Mouse (Mus musculus): ENCODE measurements around the gene C1qtnf7. TPM values are rescaled to one million over a fixed set of nuclear protein-coding genes. Genes with fewer than 3 reads are reported as not detected.
A peak's percentile ranks its signal among the peaks of the same experiment; 100 is the strongest.

Gene C1qtnf7
- total and polyA plus RNA-seq, 3 experiments = 1.2 to 6.3 (median 3.7) TPM

DNA sequence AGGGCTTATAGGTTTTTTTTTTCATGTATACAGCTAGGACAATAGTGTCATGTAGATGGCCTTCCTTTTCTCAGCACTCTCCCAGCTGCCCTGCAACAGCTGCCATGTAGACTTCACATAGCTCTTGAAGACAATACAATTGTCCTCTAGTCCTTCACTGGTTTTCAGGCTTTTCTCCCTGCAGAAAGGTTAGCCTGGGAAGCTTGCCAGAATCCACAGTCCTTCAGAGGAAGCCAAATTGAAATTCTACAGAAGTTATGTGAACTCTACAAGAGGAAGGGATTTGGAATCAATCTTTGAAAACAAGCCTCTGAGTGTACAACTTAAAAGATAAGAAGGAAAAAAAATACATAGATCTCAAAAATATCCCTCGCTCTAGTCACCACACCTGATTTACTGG is 94.4 kb downstream of the C1qtnf7 start:
- peak; percentile 16 for DNase-seq

DNA sequence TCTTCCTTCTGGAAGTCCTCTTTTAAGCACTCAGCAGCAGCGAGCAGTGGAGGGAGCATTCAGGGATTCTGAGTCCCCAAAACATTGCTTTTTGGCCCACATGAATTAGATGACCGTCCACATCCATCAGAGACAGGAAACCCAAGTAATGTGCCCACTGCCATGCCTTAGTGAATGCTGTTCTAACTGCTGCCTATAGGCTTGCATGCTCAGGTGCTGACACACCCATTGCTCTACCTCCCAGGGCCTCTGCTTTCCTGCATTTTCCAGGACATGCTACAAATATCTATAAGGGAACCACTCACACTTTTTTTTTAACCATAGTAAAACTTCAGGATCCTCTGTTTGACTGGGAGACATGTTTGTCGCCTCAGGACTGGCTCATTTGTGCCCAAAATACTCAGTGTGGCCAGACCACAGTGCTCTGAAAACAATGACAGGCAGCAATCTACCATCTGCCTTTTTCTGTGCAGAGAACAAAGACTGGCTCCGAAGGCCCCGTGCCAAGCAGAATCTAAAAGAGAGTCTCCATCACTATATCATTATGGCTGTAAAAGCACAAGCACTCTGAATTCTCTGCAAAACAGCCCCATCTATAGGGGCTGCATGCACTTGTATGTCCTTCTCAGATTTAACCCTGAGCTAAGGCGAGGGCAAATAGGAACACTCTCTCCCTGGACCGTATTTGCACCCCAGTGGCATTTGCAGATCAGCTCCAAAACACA is 106.4 kb downstream of the C1qtnf7 start:
- no peak for DNase-seq

GRCm38 (mm10) chr5:43625407-43625806 is 110.1 kb downstream of the C1qtnf7 start:
- no peak for DNase-seq

DNA sequence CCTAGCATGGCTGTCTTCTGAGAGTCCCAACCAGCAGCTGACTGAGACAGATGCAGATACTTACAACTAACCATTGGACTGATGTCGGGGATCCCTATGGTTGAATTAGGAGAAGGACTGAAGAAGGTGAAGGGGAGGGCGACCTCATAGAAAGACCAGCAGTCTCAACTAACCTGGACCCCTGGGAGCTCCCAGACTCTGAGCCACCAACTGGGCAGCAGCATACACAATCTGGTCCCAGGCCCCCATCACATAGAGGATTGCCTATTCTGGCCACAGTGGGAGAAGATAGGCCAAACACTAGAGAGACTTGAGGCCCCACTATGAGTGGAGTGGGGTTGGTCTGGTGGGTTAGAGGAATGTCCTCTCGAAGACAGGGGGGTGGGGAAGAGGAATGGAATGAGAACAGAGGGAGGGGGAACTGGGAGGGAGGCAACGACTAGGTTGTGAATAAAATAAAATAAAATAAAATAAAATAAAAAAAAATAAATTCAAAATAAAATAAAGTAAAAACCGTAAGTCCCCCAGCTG is 118.8 kb downstream of the C1qtnf7 start:
- no peak for DNase-seq

DNA sequence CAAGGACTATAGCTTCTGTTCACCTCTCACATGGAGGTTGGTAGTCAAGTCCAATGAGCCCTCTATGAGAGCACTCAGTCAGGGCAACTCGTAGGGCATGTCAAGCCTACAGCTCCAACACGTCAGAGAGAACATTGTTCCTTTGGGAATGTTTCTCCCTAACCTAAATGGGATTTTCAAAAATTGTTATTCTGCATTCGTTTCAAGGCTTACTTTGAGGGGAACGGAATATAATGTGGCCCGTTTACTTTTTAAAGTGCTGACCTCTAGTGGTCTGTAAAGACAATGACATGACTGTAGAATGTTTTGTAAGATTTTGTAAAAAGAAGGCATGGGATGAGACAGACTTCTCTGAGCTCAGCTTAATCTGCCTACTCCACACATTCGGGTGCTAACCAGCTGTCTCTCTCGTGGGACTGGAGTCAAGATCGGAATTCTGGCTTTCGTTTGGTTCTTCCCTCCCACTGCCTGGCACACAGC is 119.3 kb downstream of the C1qtnf7 start:
- no peak for DNase-seq

- DNase-seq = no peak
Measured at GRCm38 (mm10) chr5:43645020-43645419, 129.7 kb downstream of the C1qtnf7 start.

DNA sequence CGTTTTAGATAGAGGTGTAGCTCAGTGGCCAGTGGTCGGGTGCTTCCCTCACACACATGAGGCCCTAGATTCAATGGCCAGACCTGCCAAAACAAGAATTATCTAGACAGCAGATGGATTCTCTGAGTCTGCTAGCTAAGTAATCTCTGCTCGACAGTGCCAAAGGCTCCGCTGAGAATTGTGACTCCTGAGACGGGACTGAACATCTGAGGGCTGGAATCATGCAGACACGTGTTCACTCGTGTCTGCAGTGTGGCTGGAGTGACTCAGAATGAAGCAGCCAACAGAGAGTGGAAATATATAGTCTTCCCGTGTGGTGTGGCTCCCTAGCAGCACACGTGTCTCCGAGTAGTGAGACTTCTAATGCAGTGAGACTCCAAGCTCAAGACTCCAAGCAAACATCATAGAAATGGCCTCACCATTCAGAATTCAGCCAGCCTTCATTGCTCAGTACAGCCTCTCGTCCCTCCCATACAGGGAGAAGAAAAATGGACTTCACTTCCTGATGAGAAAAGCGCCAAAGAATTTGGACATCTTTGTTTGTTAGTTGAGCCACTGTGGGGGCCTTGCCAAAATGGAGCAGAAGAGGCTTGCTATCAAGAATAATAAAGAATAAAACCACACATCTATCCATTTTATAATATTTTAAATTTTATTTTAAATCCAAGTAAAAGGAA is 131.9 kb downstream of the C1qtnf7 start:
- no peak for DNase-seq

DNA sequence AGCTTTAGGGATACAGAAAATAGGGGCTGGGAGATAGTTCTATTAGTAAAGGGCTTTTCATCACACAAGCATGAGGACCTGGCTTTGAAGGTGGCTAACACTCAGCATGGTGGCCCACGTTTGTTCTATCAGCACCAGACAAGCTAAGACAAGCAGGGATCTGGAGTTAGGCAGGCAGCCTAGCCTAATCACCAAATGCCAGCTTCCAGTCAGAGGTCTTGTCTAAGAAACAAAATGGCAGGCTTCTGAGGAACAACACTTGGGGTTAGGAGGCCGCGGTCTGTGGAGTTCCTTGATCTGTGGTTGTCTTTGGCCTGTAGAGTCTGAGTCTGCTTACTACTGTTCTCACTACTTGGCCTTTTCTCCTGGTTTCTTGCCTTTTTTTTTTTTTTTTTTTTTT is 146.2 kb downstream of the C1qtnf7 start:
- DNase-seq = no peak

GRCm38 (mm10) chr5:43661997-43662961 is 146.9 kb downstream of the C1qtnf7 start, which contains the start of gene Cc2d2a:
Cc2d2a (plus strand) TSS chr5:43662346.
- DNase-seq = peak; percentile 63

- no peak for DNase-seq
Measured at GRCm38 (mm10) chr5:43663531-43663930, 148.2 kb downstream of the C1qtnf7 start.

- no peak for DNase-seq
Measured at GRCm38 (mm10) chr5:43665144-43665543, 149.8 kb downstream of the C1qtnf7 start.

Other genes with a start within 250 kb of the C1qtnf7 start
- gene Cc2d2a, start 146.8 kb downstream of the C1qtnf7 start, total RNA-seq (2021) = 10 to 100 TPM; 13.9 to 22.0 TPM
- gene Cc2d2a, start 146.8 kb downstream of the C1qtnf7 start, polyA plus RNA-seq (2012; rRNA removed) = 2.0 and 2.4 TPM in 2 replicates